Mouse (Mus musculus) spleen, adult 2 months (tissue): ENCODE results near the gene Cactin. TPM values are rescaled to one million over a fixed set of nuclear protein-coding genes. Genes with fewer than 3 reads are reported as not detected.

Experiments used
- DNase-seq, 2 experiments: peaks; one replicate each; pipeline versions ENCODE4 v3.0.0 to v3.0.0-alpha.2; 2012 to 2021; ENCODE audit warnings: low spot score in 2 of 2, low read depth in 1 of 2
- H3K27ac ChIP-seq: fragments of 200-500 bp; 2 replicates; pipeline ENCODE4 v1.5.1; 2012; ENCODE audit warnings: low read length, inconsistent platforms; ENCODE audit not compliant: insufficient read depth
- H3K27me3 ChIP-seq: fragments of 200-500 bp; 2 replicates; pipeline ENCODE4 v1.6.1; 2012; ENCODE audit warnings: mild to moderate bottlenecking, moderate library complexity, low read length, inconsistent platforms; ENCODE audit not compliant: control insufficient read depth, insufficient read depth
- H3K36me3 ChIP-seq: fragments of 200-500 bp; 2 replicates; pipeline ENCODE4 v1.6.1; 2012; ENCODE audit warnings: mild to moderate bottlenecking, low read length, inconsistent platforms; ENCODE audit not compliant: control insufficient read depth, insufficient read depth
- H3K4me1 ChIP-seq: fragments of 200-500 bp; 2 replicates; pipeline ENCODE4 v1.6.1; 2011; ENCODE audit warnings: inconsistent platforms; ENCODE audit not compliant: control insufficient read depth, insufficient read depth, insufficient read length
- H3K4me3 ChIP-seq: fragments of 200-500 bp; 2 replicates; pipeline ENCODE4 v1.5.1; 2011; ENCODE audit warnings: mild to moderate bottlenecking, inconsistent platforms; ENCODE audit not compliant: insufficient read depth, insufficient read length; ENCODE audit errors: extremely low read depth
- CTCF ChIP-seq: fragments of 200-500 bp; IDR thresholded peaks from 2 replicates; pipeline ENCODE4 v1.5.1; 2011; ENCODE audit warnings: mild to moderate bottlenecking, inconsistent platforms; ENCODE audit not compliant: insufficient read depth, insufficient read length, insufficient replicate concordance; ENCODE audit errors: extremely low read depth
- POLR2A ChIP-seq: fragments of 200-500 bp; IDR thresholded peaks from 2 replicates; pipeline ENCODE4 v1.6.1; 2011; ENCODE audit warnings: low read depth, low read length, inconsistent platforms
- WGBS: fragments of 180-500 bp; shearing (Covaris S2); methylation state at CpG from one replicate; pipeline ENCODE4 v1.1.7; 2018; 5-methylcytosine and 5-hydroxymethylcytosine counted together
- polyA plus RNA-seq: library from polyadenylated mRNA; depleted of rRNA; stranded (reverse); fragments of >200 nt; gene quantifications from 2 replicates; pipeline ENCODE4 v1.2.3, GENCODE M21; 2012

Gene Cactin
- polyA plus RNA-seq, 1 experiment = 38.6 TPM

GRCm38 (mm10) chr10:81317273-81317672 lies 3.6 kb upstream of the Cactin start:
- H3K4me1 ChIP-seq = peaks cover 9% of the 10 kb centered on the region; the same call in 1 of the 2 replicates
- WGBS = 50% methylated on average over 19 of the region's 20 CpGs
- H3K4me3 ChIP-seq = no peak overlapping the region
- no peaks in the 10 kb centered on the region for H3K27me3 ChIP-seq
- DNase-seq = no peak
- TF ChIP-seq CTCF (no peak), POLR2A (no peak)
- H3K36me3 ChIP-seq = peaks cover 27% of the 10 kb centered on the region
- no peak overlapping the region for H3K27ac ChIP-seq

DNA sequence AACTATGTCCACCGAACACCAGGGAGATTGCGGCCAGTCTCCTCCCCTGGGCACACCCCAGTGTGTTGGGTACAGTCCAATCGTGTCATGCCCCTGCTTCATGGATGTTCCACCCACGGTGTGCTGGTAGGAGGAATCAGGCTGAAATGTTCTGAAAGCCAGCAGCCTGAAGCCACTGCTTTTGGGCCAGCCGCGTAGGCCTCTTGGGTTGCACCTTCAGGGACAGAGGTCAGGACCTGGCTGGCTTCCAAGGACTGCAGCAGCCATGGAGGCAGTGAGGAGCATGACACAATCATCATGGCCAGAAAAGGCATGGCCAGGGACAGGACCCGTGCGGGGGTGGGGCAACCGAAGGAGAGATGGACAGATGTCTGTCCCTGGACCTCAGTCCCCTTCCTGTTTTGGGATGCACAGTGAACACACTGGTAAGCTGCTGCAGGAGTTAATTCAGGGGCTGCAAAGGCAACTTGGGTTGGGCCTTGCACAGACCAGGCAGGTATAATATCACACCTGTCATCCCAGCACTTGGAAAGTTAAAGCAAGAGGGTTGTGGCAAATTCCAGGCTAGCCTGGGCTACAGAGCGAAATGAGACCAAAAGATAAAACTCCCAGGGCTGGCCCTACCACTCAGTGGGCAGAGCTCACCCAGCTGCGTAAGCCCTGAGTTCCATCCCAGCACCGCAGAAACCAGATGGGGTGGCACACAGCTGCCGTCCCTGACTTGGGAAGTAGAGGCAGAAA lies 2.1 kb upstream of the Cactin start:
- TF ChIP-seq CTCF (no peak), POLR2A (no peak)
- H3K4me1 ChIP-seq = peaks cover 9% of the 10 kb centered on the region; the same call in 1 of the 2 replicates
- no peak overlapping the region for H3K4me3 ChIP-seq
- no peaks in the 10 kb centered on the region for H3K27me3 ChIP-seq
- no peak for DNase-seq
- peaks cover 27% of the 10 kb centered on the region for H3K36me3 ChIP-seq
- 87% methylated on average over 13 of the region's 13 CpGs for WGBS
- H3K27ac ChIP-seq = no peak overlapping the region

DNA sequence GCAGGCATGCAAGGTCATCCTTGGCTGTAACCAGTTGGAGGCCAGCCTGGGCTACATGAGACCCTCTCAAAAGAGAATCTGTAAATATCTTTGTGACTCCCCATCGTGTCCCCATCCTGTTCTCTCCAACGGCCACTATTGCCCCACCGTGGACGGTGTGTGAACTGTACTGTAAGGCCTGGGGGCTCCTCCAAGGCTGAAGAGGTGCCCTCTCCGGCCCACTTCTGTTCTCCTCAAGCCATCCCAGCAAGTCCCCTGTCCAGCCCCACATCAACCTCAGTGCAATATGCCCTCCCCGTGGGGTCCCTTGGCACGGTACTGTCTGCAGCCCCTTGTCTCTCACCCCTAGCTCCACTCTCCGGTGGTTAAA lies 1.6 kb upstream of the Cactin start:
- Histone ChIP-seq H3K4me3 (no peak overlapping the region), H3K36me3 (peaks cover 30% of the 10 kb centered on the region), H3K27me3 (no peaks in the 10 kb centered on the region), H3K4me1 (peaks cover 9% of the 10 kb centered on the region; the same call in 1 of the 2 replicates), H3K27ac (no peak overlapping the region)
- 35% methylated on average over 8 of the region's 8 CpGs for WGBS
- TF ChIP-seq CTCF (0 out of 2 replicates have a peak, but pooled peaks have one; percentile 16), POLR2A (no peak)
- DNase-seq = no peak

GRCm38 (mm10) chr10:81319741-81320549 lies 958 bp upstream of the Cactin start:
- Histone ChIP-seq H3K27me3 (no peaks in the 10 kb centered on the region), H3K36me3 (peaks cover 35% of the 10 kb centered on the region), H3K4me1 (peaks cover 9% of the 10 kb centered on the region; the same call in 1 of the 2 replicates), H3K4me3 (peak overlapping the region; percentile 60), H3K27ac (peak overlapping the region; percentile 85)
- peak in 1 of 2 experiments; percentile 95 for DNase-seq
- 1% methylated on average over 38 of the region's 38 CpGs for WGBS
- TF ChIP-seq POLR2A (no peak), CTCF (no peak)

DNA sequence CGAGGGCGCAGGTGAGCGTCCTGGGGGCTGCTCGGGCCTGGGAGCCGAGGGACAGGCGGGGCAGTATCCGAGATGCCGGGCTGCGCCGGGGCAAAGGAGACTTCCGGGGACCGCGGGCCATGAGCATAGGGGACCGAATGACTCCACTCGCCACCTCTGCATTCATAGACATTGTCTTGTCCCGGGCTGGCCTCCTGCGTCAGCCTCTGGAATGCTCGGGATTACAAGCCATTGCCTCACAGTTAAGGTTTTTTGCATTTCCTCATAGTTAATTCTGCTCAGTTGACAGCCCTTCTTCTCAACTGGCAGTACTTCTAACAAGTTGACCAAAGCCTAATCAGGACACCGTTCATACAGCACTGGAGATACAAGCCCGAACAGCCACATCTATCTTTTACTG lies 533 bp downstream of the Cactin start:
- WGBS = 2% methylated on average over 20 of the region's 20 CpGs
- peaks cover 42% of the 10 kb centered on the region for H3K36me3 ChIP-seq
- peak overlapping the region; percentile 73 for H3K4me3 ChIP-seq
- peak overlapping the region; percentile 88 for H3K27ac ChIP-seq
- DNase-seq = no peak
- H3K4me1 ChIP-seq = peaks cover 9% of the 10 kb centered on the region; the same call in 1 of the 2 replicates
- TF ChIP-seq CTCF (no peak), POLR2A (no peak)
- H3K27me3 ChIP-seq = no peaks in the 10 kb centered on the region

DNA sequence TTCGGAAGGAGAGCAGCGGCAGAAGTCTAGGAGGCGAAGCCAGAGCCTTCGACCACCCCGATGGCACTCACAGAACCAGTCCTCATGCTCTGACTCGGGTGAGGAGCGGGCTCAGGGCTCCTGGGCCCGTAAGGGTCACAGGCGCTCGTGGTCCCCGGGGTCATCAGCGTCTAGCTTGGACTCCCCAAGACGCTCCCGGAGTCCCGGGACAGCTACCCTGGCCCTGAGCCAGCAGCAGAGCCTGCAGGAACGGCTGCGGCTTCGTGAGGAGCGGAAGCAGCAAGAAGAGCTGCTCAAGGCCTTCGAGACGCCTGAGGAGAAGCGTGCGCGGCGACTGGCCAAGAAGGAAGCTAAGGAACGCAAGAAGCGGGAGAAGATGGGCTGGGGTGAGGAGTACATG lies 1.5 kb downstream of the Cactin start:
- H3K4me3 ChIP-seq = no peak overlapping the region
- no peak overlapping the region for H3K27ac ChIP-seq
- no peak for TF ChIP-seq POLR2A
- TF ChIP-seq CTCF = no peak
- H3K27me3 ChIP-seq = no peaks in the 10 kb centered on the region
- H3K36me3 ChIP-seq = peaks cover 44% of the 10 kb centered on the region
- 91% methylated on average over 27 of the region's 27 CpGs for WGBS
- peaks cover 9% of the 10 kb centered on the region; the same call in 1 of the 2 replicates for H3K4me1 ChIP-seq
- DNase-seq = no peak
